Mouse (Mus musculus) liver, embryonic 15.5 days (tissue): ENCODE data around the gene Gm10283. TPM values are rescaled to one million over a fixed set of nuclear protein-coding genes. Genes with fewer than 3 reads are reported as not detected.
"Not testable (repeated sequence)": the region's sequence is repeated elsewhere in the genome, so short reads cannot be mapped to it uniquely, and the experiment has no call there.

Source experiments
- ATAC-seq: fragments of 200-750 bp; cut with Nextera tagmentation; 2 replicates; pipeline ENCODE4 v1.8.0; 2017; ENCODE audit warnings: moderate number of reproducible peaks, mild to moderate bottlenecking, moderate library complexity; ENCODE audit not compliant: insufficient read depth
- H3K27ac ChIP-seq: fragments of 300-500 bp; sonication (generic); replicated peaks from 2 replicates; pipeline ENCODE4 v1.5.1; 2015; ENCODE audit warnings: mild to moderate bottlenecking, inconsistent platforms
- H3K27me3 ChIP-seq: fragments of 300-500 bp; sonication (generic); 2 replicates; pipeline ENCODE4 v1.6.1; 2015; ENCODE audit warnings: mild to moderate bottlenecking, inconsistent platforms
- H3K36me3 ChIP-seq: fragments of 300-500 bp; sonication (generic); replicated peaks from 2 replicates; pipeline ENCODE4 v1.6.1; 2015; ENCODE audit warnings: moderate library complexity, mild to moderate bottlenecking, inconsistent platforms
- H3K4me1 ChIP-seq: fragments of 300-500 bp; sonication (generic); replicated peaks from 2 replicates; pipeline ENCODE4 v1.6.1; 2015; ENCODE audit warnings: inconsistent platforms
- H3K4me2 ChIP-seq: fragments of 300-500 bp; sonication (generic); 2 replicates; pipeline ENCODE4 v1.6.1; 2015; ENCODE audit warnings: moderate library complexity, mild to moderate bottlenecking, inconsistent platforms
- H3K4me3 ChIP-seq: fragments of 300-500 bp; sonication (generic); replicated peaks from 2 replicates; pipeline ENCODE4 v1.5.1; 2015; ENCODE audit warnings: mild to moderate bottlenecking, inconsistent platforms
- H3K9ac ChIP-seq: fragments of 300-500 bp; sonication (generic); 2 replicates; pipeline ENCODE4 v1.6.1; 2015; ENCODE audit warnings: moderate library complexity, mild to moderate bottlenecking, inconsistent platforms
- H3K9me3 ChIP-seq: fragments of 300-500 bp; sonication (generic); replicated peaks from 2 replicates; pipeline ENCODE4 v1.6.1; 2016; ENCODE audit warnings: inconsistent platforms
- WGBS: fragments of 180-500 bp; shearing (Covaris S2); methylation state at CpG from one replicate; pipeline ENCODE4 v1.1.7; 2015; ENCODE audit warnings: mixed read lengths; ENCODE audit not compliant: insufficient replicate concordance; 5-methylcytosine and 5-hydroxymethylcytosine counted together
- polyA plus RNA-seq: library from polyadenylated mRNA; unstranded; fragments of >200 nt; fragmentation: Nextera tagmentation; extraction: Ambion mirVana; gene quantifications from 2 replicates; pipeline ENCODE4 v1.2.1, GENCODE M21; 2015

Gene Gm10283
- polyA plus RNA-seq: not detected in 2 replicates

DNA sequence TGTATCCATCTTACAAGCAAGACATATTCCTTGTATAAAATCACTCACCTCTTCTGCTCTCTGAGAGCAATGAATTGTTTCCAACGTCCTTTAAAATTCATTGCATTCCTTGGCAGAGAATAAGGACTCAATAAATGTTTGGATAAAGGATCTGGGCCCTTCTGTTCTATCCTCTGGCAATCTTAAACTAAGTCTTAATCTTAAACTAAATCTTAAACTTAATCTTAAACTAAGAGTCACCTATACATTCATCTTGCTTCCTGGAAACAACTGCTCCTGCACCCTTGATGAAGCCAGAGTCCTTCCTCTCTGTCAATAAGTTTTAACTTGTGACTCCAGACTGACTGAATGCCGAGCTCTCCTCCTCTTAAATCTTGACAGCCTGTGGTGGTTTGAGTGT lies at the start of gene Gm10283:
Gm10283 (minus strand) TSS at position 101 of the 400 bp plus-strand sequence.
- no peak within 1 kb of the TSS for H3K27ac ChIP-seq
- H3K27me3 ChIP-seq: no peaks in the 10 kb centered on the region
- 36% methylated on average over 2 of the region's 2 CpGs for WGBS
- H3K4me3 ChIP-seq: no peak within 1 kb of the TSS
- 0 out of 2 replicates have a peak, but pooled peaks cover 2% of the 10 kb centered on the region for H3K4me1 ChIP-seq
- ATAC-seq: no peak
- no peaks in the 10 kb centered on the region for H3K9me3 ChIP-seq
- H3K36me3 ChIP-seq: no peaks in the 10 kb centered on the region
- H3K4me2 ChIP-seq: no peak within 1 kb of the TSS
- H3K9ac ChIP-seq: no peak within 1 kb of the TSS

- H3K9me3 ChIP-seq: no peaks in the 10 kb centered on the region
- ATAC-seq: no peak
Measured at GRCm38 (mm10) chr8:60534945-60535344, 31.9 kb upstream of the Gm10283 start.

GRCm38 (mm10) chr8:60518286-60518685 lies 15.3 kb upstream of the Gm10283 start:
- H3K4me1 ChIP-seq: no peaks in the 10 kb centered on the region
- H3K4me2 ChIP-seq: no peak overlapping the region
- H3K9me3 ChIP-seq: no peaks in the 10 kb centered on the region
- no peak for ATAC-seq
- H3K9ac ChIP-seq: no peak overlapping the region
- no peaks in the 10 kb centered on the region for H3K36me3 ChIP-seq
- H3K27ac ChIP-seq: no peak overlapping the region
- no peaks in the 10 kb centered on the region for H3K27me3 ChIP-seq
- no peak overlapping the region for H3K4me3 ChIP-seq

More at GRCm38 (mm10) chr8:60534945-60535344, 31.9 kb upstream of the Gm10283 start:
- Histone ChIP-seq H3K27me3 (no peaks in the 10 kb centered on the region), H3K4me2 (no peak overlapping the region), H3K4me1 (no peaks in the 10 kb centered on the region), H3K27ac (no peak overlapping the region), H3K4me3 (no peak overlapping the region), H3K36me3 (no peaks in the 10 kb centered on the region), H3K9ac (no peak overlapping the region)
- WGBS: 32% methylated on average over 2 of the region's 2 CpGs

DNA sequence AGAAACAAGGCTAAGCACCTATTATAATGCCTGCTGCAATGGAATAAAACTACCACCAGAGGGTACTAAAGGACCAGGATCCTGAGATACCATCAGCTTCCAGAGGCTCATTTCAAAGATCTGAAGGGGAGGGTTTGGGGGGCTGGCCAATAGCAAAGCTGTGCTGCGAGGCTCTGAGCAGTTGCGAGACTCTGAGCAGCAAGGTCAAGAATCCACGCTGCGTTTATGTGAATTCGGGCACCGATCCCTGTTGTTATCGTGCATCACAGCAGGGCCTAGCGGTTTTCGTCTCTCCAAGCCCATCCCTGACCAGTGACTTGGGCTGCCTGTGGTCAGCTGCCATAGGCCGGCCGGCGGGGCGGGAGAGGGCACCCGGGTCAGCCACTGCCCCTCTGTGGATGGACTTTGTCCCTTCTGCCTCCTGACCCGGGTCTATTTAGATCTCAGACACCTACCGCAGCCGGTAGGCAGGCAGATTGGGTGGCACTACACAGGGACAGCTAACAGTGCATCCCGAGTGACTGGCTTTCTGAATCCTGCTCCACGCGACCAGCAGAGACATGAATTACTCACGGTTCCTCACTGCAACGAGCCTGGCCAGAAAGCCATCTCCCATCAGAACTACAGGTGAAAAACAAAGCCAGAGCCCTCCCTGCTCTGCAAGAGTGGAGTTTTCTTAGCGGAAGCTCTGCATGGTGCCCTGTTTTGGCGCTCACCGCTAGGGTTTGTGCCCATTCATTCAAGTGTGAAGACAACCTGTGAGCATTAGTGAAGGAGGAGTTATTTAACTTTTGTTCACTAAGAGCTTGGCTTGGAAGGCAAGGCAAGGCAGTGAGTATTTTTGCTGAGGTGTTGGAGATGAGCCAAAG lies 2.9 kb upstream of the Gm10283 start, which contains the start of gene Aadat:
Aadat (plus strand) TSS at position 280 of the 869 bp plus-strand sequence.
- Histone ChIP-seq H3K27me3 (no peaks in the 10 kb centered on the region), H3K27ac (0 out of 2 replicates have a peak within 1 kb of the TSS, but pooled peaks have one; percentile 20), H3K4me3 (peak within 1 kb of the TSS; percentile 41), H3K9ac (no peak within 1 kb of the TSS), H3K4me1 (0 out of 2 replicates have a peak, but pooled peaks cover 2% of the 10 kb centered on the region), H3K9me3 (no peaks in the 10 kb centered on the region), H3K4me2 (peak within 1 kb of the TSS; percentile 57), H3K36me3 (no peaks in the 10 kb centered on the region)
- 2% methylated on average over 25 of the region's 25 CpGs for WGBS
- ATAC-seq: peak; percentile 90

DNA sequence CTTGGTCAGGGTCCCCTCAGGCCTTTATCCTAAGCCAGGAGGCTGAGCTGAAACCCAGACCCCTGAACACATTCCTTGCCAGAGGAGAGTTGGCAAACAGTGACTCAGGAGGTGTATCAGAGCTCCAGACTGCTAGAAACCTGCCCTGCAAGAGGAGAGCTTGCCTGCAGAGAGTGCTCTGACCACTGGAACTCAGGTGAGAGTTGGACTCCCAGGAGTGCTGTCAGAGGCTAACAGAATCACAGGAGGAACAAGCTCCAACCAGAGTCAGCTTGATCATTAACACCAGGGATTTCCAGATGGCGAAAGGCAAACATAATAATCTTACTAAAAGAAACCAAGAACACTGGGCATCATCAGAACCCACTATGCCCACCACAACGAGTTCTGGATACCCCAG lies 8.0 kb downstream of the Gm10283 start:
- not testable (repeated sequence) for ATAC-seq, H3K4me1 ChIP-seq, H3K4me2 ChIP-seq, H3K36me3 ChIP-seq, H3K4me3 ChIP-seq, H3K27ac ChIP-seq, H3K9me3 ChIP-seq, H3K9ac ChIP-seq, H3K27me3 ChIP-seq
- 43% methylated on average over 2 of the region's 2 CpGs for WGBS

DNA sequence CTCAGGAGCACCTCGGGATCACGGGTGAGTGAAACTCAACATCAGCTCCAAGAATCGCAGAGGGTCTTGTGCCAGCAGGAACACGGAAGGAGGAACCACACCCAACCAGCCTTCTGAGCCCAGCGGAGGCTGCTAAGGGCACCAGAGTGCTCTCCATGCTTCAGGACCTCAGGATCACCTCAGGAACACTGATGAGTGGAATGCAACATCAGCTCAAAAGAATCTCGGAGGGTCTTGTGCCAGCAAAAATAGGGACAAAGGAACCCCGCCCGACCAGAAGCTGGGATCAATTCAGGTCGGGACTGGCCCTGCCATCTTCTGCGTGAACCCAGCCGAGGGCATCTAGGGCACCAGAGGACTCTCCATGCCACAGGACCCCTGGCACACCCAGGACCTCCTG lies 8.4 kb downstream of the Gm10283 start:
- no peaks in the 10 kb centered on the region for H3K36me3 ChIP-seq

GRCm38 (mm10) chr8:60492471-60492870 lies 10.5 kb downstream of the Gm10283 start:
- H3K4me3 ChIP-seq: no peak overlapping the region
- no peaks in the 10 kb centered on the region for H3K27me3 ChIP-seq
- H3K9me3 ChIP-seq: no peaks in the 10 kb centered on the region
- H3K36me3 ChIP-seq: no peaks in the 10 kb centered on the region
- no peak for ATAC-seq
- 41% methylated on average over 3 of the region's 3 CpGs for WGBS
- no peaks in the 10 kb centered on the region for H3K4me1 ChIP-seq
- H3K9ac ChIP-seq: no peak overlapping the region
- no peak overlapping the region for H3K4me2 ChIP-seq
- H3K27ac ChIP-seq: no peak overlapping the region

More for the DNA sequence above, 8.4 kb downstream of the Gm10283 start:
- H3K4me3 ChIP-seq: no peak overlapping the region
- H3K27ac ChIP-seq: no peak overlapping the region
- no peak overlapping the region for H3K9ac ChIP-seq
- no peaks in the 10 kb centered on the region for H3K27me3 ChIP-seq
- no peaks in the 10 kb centered on the region for H3K9me3 ChIP-seq
- no peak for ATAC-seq
- no peak overlapping the region for H3K4me2 ChIP-seq
- 59% methylated on average over 11 of the region's 11 CpGs for whole genome bisulfite sequencing
- no peaks in the 10 kb centered on the region for H3K4me1 ChIP-seq

GRCm38 (mm10) chr8:60491871-60492270 lies 11.1 kb downstream of the Gm10283 start:
- Histone ChIP-seq H3K27me3 (no peaks in the 10 kb centered on the region), H3K27ac (no peak overlapping the region), H3K4me2 (no peak overlapping the region), H3K4me3 (no peak overlapping the region), H3K36me3 (no peaks in the 10 kb centered on the region), H3K4me1 (no peaks in the 10 kb centered on the region), H3K9ac (no peak overlapping the region), H3K9me3 (no peaks in the 10 kb centered on the region)
- WGBS: 63% methylated on average over 2 of the region's 2 CpGs
- no peak for ATAC-seq

DNA sequence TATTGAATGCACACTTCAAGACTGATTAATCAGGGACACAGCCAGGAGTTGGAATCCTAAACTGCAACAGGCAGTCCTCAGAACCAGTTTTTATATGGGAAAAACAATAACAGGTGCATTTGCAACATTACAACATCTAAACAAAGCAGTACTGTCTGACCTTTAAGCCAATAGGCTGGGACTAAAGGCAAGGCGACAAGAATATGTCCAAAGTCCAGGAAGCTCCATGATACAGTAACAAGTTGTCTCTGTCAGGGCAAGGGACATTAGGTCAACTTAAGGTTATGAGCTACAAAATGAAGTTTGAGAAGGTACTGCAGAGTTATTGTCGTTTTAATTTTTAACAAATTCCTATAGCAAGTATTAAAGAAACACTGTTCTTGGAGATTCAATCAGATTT lies 12.9 kb downstream of the Gm10283 start:
- WGBS: 55% methylated on average over 2 of the region's 2 CpGs
- H3K4me1 ChIP-seq: no peaks in the 10 kb centered on the region

DNA sequence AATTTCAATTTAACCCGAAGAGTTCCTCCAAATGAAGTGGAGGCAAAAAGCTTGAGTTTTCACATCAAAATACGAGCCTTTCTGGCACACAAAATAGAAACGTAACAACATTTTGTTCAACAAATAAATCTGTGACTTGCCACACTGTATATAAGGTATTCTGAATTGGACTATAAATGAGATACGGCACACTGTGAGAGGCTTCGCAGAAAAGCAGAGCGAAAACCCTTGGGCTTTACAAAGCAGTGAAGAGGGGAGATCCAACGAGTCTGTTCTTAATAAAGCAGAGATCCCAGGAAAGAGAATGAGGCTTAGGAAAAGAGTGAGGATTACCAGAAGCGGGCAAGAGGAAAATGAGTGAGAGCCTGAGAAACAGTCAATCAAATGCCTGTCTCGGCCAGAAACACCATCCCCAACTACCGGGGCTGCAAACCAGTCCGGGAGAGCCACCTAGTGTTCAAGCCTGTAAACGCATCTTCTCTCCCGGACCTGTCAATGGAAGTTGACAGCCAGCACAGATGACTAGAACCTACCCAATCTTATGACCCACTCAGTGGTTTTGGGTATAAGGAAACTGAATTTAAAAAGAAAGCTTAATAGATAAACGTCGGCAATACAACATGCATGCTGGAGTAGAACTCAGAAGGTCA lies 36.2 kb downstream of the Gm10283 start:
- no peak for ATAC-seq
- 30% methylated on average over 15 of the region's 15 CpGs for WGBS
- no peaks in the 10 kb centered on the region for H3K27me3 ChIP-seq
- H3K9ac ChIP-seq: no peak overlapping the region
- H3K4me1 ChIP-seq: no peaks in the 10 kb centered on the region
- H3K9me3 ChIP-seq: 0 out of 2 replicates have a peak, but pooled peaks cover 2% of the 10 kb centered on the region
- H3K4me2 ChIP-seq: no peak overlapping the region
- no peaks in the 10 kb centered on the region for H3K36me3 ChIP-seq
- H3K4me3 ChIP-seq: no peak overlapping the region
- no peak overlapping the region for H3K27ac ChIP-seq

More for the DNA sequence above, 12.9 kb downstream of the Gm10283 start:
- Histone ChIP-seq H3K9ac (no peak overlapping the region), H3K4me3 (no peak overlapping the region), H3K4me2 (no peak overlapping the region), H3K9me3 (no peaks in the 10 kb centered on the region), H3K27ac (no peak overlapping the region), H3K27me3 (no peaks in the 10 kb centered on the region), H3K36me3 (no peaks in the 10 kb centered on the region)
- no peak for ATAC-seq

DNA sequence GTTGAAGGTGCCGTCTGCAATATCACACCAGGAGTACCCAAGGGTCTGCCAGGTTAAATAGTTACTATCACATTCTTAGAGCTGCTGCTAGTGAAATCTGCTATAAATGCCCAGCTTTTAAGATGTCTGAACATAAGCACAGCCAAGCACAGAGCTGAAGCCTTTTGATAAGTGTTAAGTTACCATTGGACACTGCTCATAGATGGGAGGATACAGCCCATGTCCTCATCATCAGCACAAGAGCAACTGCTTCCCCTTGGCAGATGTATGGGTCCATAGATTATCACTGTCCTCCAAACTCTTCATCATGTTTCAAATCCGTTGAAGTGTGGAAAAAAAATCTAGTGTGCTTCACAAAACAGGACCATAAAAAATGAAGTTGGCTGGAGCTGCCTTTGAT lies 53.7 kb downstream of the Gm10283 start:
- no peak overlapping the region for H3K9ac ChIP-seq
- no peak overlapping the region for H3K4me2 ChIP-seq
- no peak for ATAC-seq
- H3K27me3 ChIP-seq: no peaks in the 10 kb centered on the region
- no peak overlapping the region for H3K27ac ChIP-seq
- no peaks in the 10 kb centered on the region for H3K36me3 ChIP-seq
- no peaks in the 10 kb centered on the region for H3K4me1 ChIP-seq
- H3K9me3 ChIP-seq: no peaks in the 10 kb centered on the region; the same call in 1 of the 2 replicates
- no peak overlapping the region for H3K4me3 ChIP-seq
- WGBS: 37% methylated on average over 2 of the region's 2 CpGs
